Mouse (Mus musculus) layer of hippocampus, adult 9-11 months (tissue): ENCODE results near the gene Acp7.

Experiments used
- DNase-seq: peaks from one replicate; pipeline ENCODE4 v3.0.0; 2022

Acp7 gene

GRCm38 (mm10) chr7:28601029-28601428, 30.1 kb downstream of the Acp7 start:
- no peak for DNase-seq

- no peak for DNase-seq
Observed at GRCm38 (mm10) chr7:28598951-28599350, 32.2 kb downstream of the Acp7 start.

GRCm38 (mm10) chr7:28597642-28598446, 33.3 kb downstream of the Acp7 start, which contains the start of the genes Samd4b and Pak4:
TSS of gene Samd4b (minus strand) at chr7:28598144.
TSS of gene Pak4 (minus strand) at chr7:28598185.
- peak; percentile 99 for DNase-seq

- DNase-seq, result no peak
Observed at GRCm38 (mm10) chr7:28597277-28597570, 33.9 kb downstream of the Acp7 start.

- no peak for DNase-seq
Observed at GRCm38 (mm10) chr7:28596436-28597276, 34.5 kb downstream of the Acp7 start.

- no peak for DNase-seq
Observed at GRCm38 (mm10) chr7:28595751-28596435, 35.2 kb downstream of the Acp7 start.

- DNase-seq, result no peak
Observed at GRCm38 (mm10) chr7:28593206-28594111, 37.7 kb downstream of the Acp7 start.

- DNase-seq, result no peak
Observed at GRCm38 (mm10) chr7:28591862-28592261, 39.3 kb downstream of the Acp7 start.

GRCm38 (mm10) chr7:28587644-28588043, 43.5 kb downstream of the Acp7 start:
- no peak for DNase-seq

- DNase-seq, result no peak
Observed at GRCm38 (mm10) chr7:28586663-28587411, 44.3 kb downstream of the Acp7 start.

- DNase-seq, result no peak
Observed at GRCm38 (mm10) chr7:28585001-28585400, 46.1 kb downstream of the Acp7 start.

GRCm38 (mm10) chr7:28584468-28584867, 46.7 kb downstream of the Acp7 start:
- DNase-seq, result no peak

- peak; percentile 68 for DNase-seq
Observed at GRCm38 (mm10) chr7:28583570-28584344, 47.4 kb downstream of the Acp7 start.

- DNase-seq, result peak; percentile 49
Observed at GRCm38 (mm10) chr7:28582841-28583240, 48.3 kb downstream of the Acp7 start.

GRCm38 (mm10) chr7:28581721-28582120, 49.4 kb downstream of the Acp7 start:
- DNase-seq, result no peak

GRCm38 (mm10) chr7:28579826-28580225, 51.3 kb downstream of the Acp7 start:
- DNase-seq, result no peak

- no peak for DNase-seq
Observed at GRCm38 (mm10) chr7:28578543-28579053, 52.5 kb downstream of the Acp7 start.

GRCm38 (mm10) chr7:28577826-28578542, 53.1 kb downstream of the Acp7 start:
- no peak for DNase-seq

GRCm38 (mm10) chr7:28576271-28576914, 54.7 kb downstream of the Acp7 start:
- peak; percentile 60 for DNase-seq
